Mouse (Mus musculus) gastrocnemius, adult 2 months (tissue): ENCODE data around the gene Lrrc3. TPM values are rescaled to one million over a fixed set of nuclear protein-coding genes. Genes with fewer than 3 reads are reported as not detected.

Experiments used
- DNase-seq: peaks from one replicate; pipeline ENCODE4 v3.0.0; 2022
- H3K27ac ChIP-seq: fragments of 200-600 bp; 2 replicates; pipeline ENCODE4 v1.8.1; 2022; ENCODE audit warnings: mild to moderate bottlenecking
- H3K4me3 ChIP-seq: fragments of 200-600 bp; 2 replicates; pipeline ENCODE4 v1.8.1; 2022; ENCODE audit warnings: mild to moderate bottlenecking, moderate library complexity
- CTCF ChIP-seq: fragments of 200-600 bp; IDR thresholded peaks from 2 replicates; pipeline ENCODE4 v1.8.1; 2022; ENCODE audit warnings: antibody characterized with exemption, mild to moderate bottlenecking, moderate library complexity
- intact Hi-C: fragments of 180-260 bp; cut with DNase I; formaldehyde crosslinking; loops from one replicate; pipeline ENCODE4 v1.15.1; 2025
- total RNA-seq, 2 experiments: library from RNA; stranded (reverse); gene quantifications; 2 replicates each; pipeline ENCODE4 v1.2.3; 2021

Lrrc3 gene
- total RNA-seq, 2 experiments from 2014 or later: 0.13 to 0.14 TPM

DNA sequence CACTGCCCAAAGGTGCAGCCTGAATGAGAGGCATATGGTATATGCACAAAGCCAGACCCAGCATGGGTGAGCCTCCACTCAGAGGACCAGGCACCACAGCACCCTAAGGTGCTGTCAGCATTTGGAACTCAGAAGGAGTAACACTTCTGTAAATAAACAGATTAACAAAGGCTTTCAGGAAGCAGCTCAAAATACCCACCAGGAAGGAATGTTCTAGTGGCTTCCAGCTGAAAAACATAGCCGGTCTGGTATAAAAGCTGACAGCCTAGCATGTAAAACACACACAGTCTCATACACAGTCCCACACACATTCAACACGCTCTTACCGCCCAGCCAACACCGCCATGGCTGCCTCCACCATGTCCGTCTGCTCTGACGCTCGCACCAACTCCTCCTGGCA lies 40.7 kb downstream of the Lrrc3 start, which contains the start of gene Gm3285:
TSS of gene Gm3285 (plus strand) at position 301 of the 400 bp plus-strand sequence.
- Histone ChIP-seq H3K27ac (no peak within 1 kb of the TSS), H3K4me3 (no peak within 1 kb of the TSS)
- no peak for TF ChIP-seq CTCF
- DNase-seq: no peak
- intact Hi-C loops: no loop called here

DNA sequence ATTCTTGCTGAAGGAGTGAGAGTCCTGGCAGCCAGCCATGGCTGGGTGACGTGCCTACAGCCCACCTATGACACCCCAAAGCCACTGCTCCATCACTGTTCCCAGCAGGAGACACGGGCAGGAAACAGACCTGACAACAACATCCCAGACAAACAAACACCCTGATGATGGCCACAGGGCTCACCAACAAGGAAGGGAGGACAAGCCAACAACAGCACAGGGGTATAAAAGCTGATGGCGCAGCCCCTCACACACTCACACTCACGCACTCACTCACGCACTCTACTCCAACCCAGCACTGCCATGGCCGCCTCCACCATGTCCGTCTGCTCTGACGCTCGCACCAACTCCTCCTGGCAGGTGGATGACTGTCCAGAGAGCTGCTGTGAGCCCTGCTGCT lies 49.8 kb downstream of the Lrrc3 start, which contains the start of gene Gm10318:
TSS of gene Gm10318 (plus strand) at position 301 of the 400 bp plus-strand sequence.
- Histone ChIP-seq H3K27ac (no peak within 1 kb of the TSS), H3K4me3 (no peak within 1 kb of the TSS)
- intact Hi-C loops: no loop called here
- no peak for DNase-seq
- no peak for TF ChIP-seq CTCF

Other genes with a start within 250 kb of the Lrrc3 start
- gene Tspear, start 216.0 kb downstream of the Lrrc3 start, total RNA-seq: not detected
- not detected for gene Gm19402, start 211.8 kb downstream of the Lrrc3 start, total RNA-seq
- gene Gm9508, start 205.3 kb downstream of the Lrrc3 start, total RNA-seq: not detected
- not detected for gene Gm10272, start 195.9 kb downstream of the Lrrc3 start, total RNA-seq
- gene Gm10024, start 191.1 kb downstream of the Lrrc3 start, total RNA-seq: not detected
- gene Gm10142, start 186.7 kb downstream of the Lrrc3 start, total RNA-seq: not detected
- gene Krtap12-1, start 181.9 kb downstream of the Lrrc3 start, total RNA-seq: not detected
- not detected for gene Gm10100, start 176.1 kb downstream of the Lrrc3 start, total RNA-seq
- gene Gm18596, start 159.9 kb downstream of the Lrrc3 start, total RNA-seq: not detected
- gene Gm9736, start 151.2 kb downstream of the Lrrc3 start, total RNA-seq: not detected
- not detected for gene Gm3233, start 142.9 kb downstream of the Lrrc3 start, total RNA-seq
- not detected for gene Gm3238, start 131.2 kb downstream of the Lrrc3 start, total RNA-seq
- not detected for gene Gm7138, start 125.6 kb downstream of the Lrrc3 start, total RNA-seq
- not detected for gene Gm3250, start 120.0 kb downstream of the Lrrc3 start, total RNA-seq
- not detected for gene Gm7137, start 114.3 kb downstream of the Lrrc3 start, total RNA-seq
- not detected for gene Gm9639, start 107.5 kb downstream of the Lrrc3 start, total RNA-seq
- not detected for gene Gm19668, start 103.4 kb downstream of the Lrrc3 start, total RNA-seq
- gene Gm9507, start 90.7 kb downstream of the Lrrc3 start, total RNA-seq: not detected
- gene Gm2696, start 87.9 kb downstream of the Lrrc3 start, total RNA-seq: not detected
- not detected for gene Krtap10-4, start 75.4 kb downstream of the Lrrc3 start, total RNA-seq
- not detected for gene Krtap10-10, start 66.6 kb downstream of the Lrrc3 start, total RNA-seq
- gene Gm36176, start 55.7 kb downstream of the Lrrc3 start, total RNA-seq: not detected
- gene Gm10318, start 49.7 kb downstream of the Lrrc3 start, total RNA-seq: not detected
- not detected for gene Gm3285, start 40.6 kb downstream of the Lrrc3 start, total RNA-seq
- under 1 TPM in 1 of 2 experiments, not detected in 1; 0.33 TPM for gene Trpm2, start 68.0 kb upstream of the Lrrc3 start, total RNA-seq
- 1 to 10 TPM; 3.8 to 4.3 TPM for gene 1810043G02Rik, start 76.0 kb upstream of the Lrrc3 start, total RNA-seq
- gene Pfkl, start 107.5 kb upstream of the Lrrc3 start, total RNA-seq: 1 to 10 TPM; 6.0 to 6.5 TPM
- gene Dnmt3l, start 139.4 kb upstream of the Lrrc3 start, total RNA-seq: not detected
- not detected for gene Aire, start 141.1 kb upstream of the Lrrc3 start, total RNA-seq
- gene Icosl, start 166.8 kb upstream of the Lrrc3 start, total RNA-seq: 1 to 10 TPM; 1.3 to 1.8 TPM